Mouse (Mus musculus) embryo, embryonic 9.5 days (tissue): ENCODE measurements around the gene Gsg1l.

ENCODE experiments used
- DNase-seq: peaks from one replicate; pipeline ENCODE4 v3.0.0-alpha.2; 2017; ENCODE audit errors: extremely low spot score

Gsg1l gene

DNA sequence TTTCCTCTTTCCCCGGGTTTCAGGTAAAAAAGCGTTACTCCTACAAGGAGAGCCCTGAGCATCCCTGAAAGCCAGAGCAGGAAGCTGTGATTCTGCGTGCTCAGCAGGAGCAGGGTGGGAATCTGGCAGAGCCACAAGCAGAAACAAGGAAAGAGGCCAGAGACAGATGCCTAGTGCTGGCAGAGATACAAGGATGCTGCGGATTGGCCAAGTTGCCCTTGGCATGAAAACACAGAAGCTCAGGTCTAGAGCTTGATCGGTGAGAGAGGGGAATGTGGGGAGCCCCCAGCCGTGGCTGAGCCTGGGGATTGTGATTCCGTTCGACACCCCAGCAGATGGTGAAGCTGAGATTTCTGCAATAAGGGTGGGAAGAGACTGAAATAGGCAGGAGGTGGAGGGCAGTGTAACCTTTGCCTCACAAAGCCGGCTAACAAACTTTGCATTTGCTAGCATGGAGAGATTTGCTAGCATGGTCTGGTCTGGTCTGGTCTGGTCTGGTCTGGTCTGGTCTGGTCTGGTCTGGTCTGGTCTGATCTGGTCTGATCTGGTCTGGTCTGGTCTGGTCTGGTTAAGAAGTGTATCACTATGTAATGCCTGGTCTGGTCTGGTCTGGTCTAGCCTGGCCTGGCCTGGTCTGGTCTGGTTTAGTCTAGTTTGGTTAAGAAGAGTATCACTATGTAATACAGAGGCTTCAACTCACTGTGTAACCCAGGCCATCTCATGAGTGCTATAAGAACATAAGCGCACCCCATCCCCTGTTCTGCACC, 50.4 kb downstream of the Gsg1l start:
- no peak for DNase-seq

- DNase-seq: no peak
These were observed 54.8 kb downstream of the Gsg1l start for GRCm38 (mm10) chr7:126027410-126027809.

DNA sequence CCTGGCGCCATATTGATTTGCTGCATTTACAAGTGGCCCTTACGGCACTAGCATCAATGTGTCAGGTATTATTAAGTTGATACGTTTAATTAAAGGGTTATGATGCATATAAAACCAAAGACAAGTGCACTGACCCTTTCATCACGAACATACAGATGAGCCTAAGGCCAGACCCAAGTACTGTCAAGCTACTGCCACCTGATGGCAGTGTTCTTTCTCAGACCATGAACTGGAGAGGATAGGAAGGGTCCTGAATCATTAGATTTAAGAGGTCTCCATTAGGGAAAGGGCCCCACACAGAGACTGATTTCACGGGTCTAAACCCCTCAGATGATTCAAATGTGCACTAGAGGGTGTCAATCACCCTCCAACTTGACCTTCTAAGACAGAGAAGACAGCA, 55.6 kb downstream of the Gsg1l start:
- DNase-seq: no peak

- DNase-seq: no peak
These were observed 62.2 kb downstream of the Gsg1l start for GRCm38 (mm10) chr7:126019966-126020365.

- DNase-seq: no peak
These were observed 62.9 kb downstream of the Gsg1l start for GRCm38 (mm10) chr7:126019321-126019720.

DNA sequence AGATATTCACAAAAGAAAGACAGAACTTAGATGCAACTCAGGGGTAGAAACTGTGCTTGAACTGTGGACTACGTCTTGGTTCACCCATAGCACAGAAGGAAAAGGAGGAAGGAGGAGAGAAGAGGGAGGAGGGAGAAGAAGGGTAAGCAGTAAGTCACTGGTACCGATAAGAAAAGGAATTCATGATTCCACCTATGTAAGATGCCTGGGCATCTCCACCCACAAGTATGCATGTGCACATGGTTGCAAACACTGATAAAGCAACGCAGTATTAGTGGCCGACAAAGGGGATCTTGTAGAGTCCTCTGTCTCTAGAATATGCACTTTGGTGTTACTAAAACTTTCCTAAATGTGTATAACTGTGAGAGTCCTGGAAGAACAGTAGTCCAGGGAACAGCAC, 64.8 kb downstream of the Gsg1l start:
- no peak for DNase-seq

DNA sequence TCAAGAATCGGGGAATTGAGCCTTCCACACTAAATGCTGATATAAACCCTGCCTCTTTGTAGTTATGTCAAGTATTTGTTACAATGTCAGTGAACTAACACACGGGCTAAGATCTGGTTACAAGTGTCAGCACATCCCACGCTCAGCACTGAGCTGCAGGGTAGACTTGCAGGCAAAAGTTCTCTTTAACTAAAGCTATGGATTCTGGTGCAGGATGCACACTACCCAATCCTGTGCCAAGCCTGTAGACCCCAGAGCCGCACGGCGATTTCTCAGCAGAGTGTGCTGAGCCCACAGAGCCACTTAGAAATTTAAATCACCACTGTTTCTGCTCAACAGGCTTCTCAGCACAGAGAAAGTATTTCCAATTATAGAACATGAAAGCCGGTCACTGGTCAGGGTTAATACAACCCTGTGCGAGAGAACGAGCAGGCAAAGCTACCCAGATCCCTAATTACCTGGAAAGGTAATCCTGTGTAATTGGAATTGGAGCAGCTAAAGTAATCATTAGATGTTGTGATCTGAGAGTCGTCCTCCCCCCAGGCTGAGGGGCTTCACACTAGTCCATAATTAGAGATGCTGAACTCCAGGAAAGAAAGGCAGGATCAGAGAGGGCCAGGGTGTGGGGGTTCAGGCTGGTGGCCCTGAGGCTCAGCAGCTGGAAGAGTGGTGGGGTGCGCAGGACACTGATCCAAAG, 69.7 kb downstream of the Gsg1l start:
- no peak for DNase-seq

- DNase-seq: no peak
These were observed 73.4 kb downstream of the Gsg1l start for GRCm38 (mm10) chr7:126008789-126009148.

DNA sequence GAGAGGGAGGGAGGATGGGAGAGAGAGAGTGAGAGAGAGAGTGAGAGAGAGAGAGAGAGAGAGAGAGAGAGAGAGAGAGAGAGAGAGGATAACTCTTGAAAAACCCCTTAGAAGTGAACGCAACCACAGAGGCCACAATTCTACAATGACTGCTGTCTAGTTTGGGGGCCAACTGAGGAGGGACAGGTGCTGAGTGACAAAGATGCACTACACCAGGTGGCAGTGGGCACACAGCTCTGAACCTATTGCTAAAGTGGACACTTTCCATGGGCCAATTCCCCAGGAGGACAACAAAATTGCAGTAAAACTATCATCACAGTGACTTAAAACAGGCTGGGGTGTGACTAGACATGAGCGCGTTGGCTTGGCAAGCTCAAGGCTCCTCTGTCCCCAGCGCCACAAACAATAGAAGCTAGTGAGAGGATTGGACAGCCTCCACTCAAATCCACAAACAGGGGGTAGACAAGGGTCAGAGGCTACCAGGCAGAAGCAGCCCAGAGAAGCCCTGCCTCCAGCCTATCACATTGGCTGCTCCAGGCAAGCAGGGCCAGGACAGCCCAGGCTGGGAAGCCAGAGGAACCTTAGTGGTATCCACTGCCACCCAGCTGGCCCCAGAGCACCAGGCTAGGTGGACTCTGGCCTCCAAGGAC, 73.9 kb downstream of the Gsg1l start:
- DNase-seq: no peak

GRCm38 (mm10) chr7:126007132-126007910, 74.9 kb downstream of the Gsg1l start:
- no peak for DNase-seq

DNA sequence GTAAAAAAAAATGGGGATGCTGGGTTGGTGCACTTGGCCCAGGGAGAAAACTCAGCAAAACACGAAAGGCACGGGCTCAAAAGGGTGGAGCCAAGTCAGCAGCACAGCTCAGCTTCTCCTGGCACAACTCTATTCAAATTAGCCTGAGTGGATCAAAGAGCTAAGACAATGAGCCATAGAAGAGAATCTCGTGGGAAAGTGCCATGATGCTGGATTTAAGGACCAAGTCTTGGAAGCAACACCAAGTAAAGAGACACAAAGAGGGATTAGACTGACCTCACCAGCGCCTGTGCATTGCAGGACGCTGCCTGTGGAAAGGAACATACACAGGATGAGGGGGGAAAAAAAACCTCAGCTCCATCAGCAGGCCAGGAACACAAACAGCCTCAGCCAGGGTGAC, 76.9 kb downstream of the Gsg1l start:
- DNase-seq: no peak

GRCm38 (mm10) chr7:126001683-126002082, 80.5 kb downstream of the Gsg1l start:
- DNase-seq: no peak

- no peak for DNase-seq
These were observed 82.3 kb downstream of the Gsg1l start for GRCm38 (mm10) chr7:125999921-126000320.

GRCm38 (mm10) chr7:125996151-125996550, 86.1 kb downstream of the Gsg1l start:
- no peak for DNase-seq

GRCm38 (mm10) chr7:125992356-125992891, 89.8 kb downstream of the Gsg1l start:
- DNase-seq: no peak

DNA sequence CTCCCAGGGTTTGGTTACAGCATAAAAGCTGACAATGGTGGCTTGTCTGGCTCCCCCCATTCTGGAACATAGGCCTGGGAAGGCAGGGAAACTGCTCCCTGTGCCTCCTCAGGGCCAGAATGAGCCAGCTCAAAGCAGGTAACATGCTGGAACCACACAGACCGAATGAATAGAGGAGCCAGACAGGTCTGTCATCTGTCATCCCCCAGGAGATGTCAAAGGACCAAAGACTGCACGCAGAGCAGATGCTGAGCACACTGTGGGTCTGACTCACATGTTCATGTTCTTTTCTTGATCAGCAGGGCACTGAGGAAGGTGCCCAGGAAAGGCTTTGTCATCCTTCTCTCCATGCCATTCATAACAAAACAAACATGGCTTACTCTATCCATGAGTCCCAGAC, 90.4 kb downstream of the Gsg1l start:
- DNase-seq: no peak

- DNase-seq: no peak
These were observed 92.2 kb downstream of the Gsg1l start for GRCm38 (mm10) chr7:125989969-125990368.

DNA sequence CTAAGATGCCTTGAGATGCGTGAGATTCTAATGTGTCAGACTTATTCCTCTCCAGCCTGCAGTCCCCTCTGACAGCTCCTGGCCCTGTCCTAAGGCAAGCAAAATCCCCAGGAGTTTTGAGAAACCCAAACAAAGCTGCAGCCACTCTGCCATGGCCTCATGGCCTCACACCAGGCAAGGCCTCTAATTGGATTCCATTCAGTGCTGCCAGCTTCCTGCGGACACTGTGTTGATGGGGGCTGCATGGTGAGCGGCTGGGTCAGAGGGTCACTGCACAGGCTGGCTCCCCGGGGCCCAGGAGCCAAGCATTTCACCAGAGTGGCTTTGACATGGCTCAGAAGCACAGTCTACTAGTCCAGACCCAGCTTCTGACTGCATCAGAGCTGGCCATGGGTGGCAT, 92.7 kb downstream of the Gsg1l start:
- no peak for DNase-seq

DNA sequence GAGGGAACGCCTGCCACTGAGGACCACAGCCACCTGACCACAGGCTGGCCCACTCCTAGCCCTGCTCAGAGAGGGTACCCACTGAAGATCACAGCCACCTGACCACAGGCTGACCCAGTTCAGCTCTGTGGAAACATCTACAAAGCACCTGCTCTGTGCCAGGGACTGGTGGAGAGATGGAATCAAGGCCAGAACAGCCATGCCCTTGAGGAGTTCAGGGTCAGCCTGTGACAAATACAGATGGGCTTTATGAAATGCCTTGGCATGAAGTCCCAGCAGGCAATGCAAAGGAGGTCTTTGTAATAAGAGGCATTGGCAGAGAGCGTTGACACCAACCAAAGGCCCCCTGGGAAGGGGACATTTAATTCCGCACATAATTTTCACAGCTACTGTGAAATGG, 93.9 kb downstream of the Gsg1l start:
- no peak for DNase-seq

DNA sequence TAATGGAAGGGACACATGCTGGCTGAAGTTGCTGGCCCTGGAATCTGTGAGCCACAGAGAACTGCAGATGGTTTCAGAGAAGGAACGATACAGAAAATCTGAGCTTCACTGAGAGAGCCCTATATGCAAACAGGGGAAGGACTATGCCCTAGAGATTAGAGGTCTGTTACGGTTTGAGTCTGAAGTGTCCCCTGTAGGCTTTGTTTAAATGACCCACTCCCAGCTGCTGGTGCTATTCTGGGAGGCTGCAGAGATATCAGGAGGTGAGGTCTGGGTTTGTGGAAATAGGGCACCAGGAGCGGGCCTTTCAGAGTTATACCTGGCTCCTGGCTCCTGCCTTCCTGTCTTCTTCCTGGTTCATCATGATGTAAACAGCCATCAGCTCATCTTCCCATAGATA, 95.1 kb downstream of the Gsg1l start:
- no peak for DNase-seq

DNA sequence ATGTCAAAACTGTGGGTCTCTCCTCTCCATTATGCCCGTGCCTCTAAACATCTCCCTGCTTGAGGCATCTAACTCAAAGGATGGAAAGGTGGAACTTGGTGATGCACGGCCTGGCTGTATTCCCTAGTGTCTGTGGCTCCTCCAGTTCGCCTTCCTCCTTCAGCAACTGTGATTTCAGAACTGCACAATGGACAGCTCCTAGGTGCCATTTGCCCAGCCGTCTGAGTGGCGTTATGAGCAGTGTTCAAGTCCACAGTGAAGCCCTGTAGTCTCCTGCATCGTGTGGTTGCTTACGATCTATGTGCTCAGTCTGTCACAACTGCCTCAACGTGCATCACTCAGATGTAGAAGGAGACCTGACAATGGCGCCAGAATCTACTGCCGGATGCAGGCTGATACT, 96.6 kb downstream of the Gsg1l start:
- DNase-seq: peak; percentile 24
